Mouse (Mus musculus) ZHBTc4 (cell line): ENCODE measurements at regions not wholly inside any gene's neighbourhood (a gene's known extent, or its start where the extent isn't known, plus 50 kb on each side); places are given as distances from the start of the nearest gene placed in this dataset.

Experiments
- DNase-seq: peaks from one replicate; pipeline ENCODE4 v3.0.0-alpha.2; 2011; ENCODE audit warnings: low read depth, low spot score

DNA sequence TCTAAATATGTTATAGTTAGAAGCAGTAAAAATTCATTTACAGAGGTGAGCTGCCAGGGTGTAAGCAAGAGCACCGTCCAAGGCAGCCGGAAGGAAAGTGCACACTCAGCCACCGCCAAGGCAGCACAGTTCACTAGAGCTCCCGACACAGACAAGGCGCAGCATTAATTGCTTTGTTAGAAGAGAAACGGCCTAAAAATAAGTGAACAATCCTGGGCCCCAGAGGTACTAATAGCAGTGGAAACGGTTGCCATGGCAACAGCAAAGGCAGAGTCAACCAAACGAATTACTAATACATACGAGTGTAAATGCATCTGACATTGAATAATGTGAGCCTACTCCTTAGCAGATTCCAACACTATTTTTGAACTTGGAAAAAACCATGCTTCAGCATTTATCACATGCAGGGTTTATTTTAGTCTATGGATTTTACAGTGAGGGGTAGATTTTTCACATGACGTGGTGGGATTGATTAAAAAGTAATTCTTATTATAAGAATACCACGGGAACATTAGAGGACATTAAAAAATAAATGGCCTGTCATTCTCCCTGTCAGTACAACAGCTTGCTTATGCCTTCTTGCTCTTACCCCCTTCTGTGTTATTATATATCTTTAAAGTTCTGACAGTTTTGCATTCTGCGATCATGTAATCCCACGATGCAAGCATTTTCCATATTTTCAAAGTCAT is 62.5 kb downstream of the Cavin4 start:
- peak; percentile 9 for DNase-seq

DNA sequence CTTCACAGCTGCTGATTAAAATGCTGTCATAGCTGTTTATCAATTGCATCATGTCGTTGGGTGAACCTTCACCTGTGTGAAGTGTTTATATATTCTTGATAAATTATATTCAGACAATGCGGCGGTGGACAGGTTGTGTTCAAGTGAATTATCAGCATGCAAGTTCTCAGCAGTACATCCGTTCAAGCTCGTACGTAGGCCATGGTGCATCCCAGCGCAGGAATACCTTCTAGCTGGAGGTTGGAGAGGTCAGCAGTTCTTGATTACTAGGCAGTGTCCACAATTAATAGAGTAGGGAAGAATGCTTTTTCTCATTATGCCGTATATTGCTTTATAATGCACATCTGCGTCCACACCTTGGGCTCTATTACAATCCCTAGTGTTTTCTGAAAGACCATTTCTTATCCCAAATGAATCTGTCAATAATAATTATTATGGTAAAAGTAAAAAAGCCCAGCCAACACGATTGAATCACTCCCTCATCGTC is 63.1 kb downstream of the Cavin4 start:
- DNase-seq = no peak

DNA sequence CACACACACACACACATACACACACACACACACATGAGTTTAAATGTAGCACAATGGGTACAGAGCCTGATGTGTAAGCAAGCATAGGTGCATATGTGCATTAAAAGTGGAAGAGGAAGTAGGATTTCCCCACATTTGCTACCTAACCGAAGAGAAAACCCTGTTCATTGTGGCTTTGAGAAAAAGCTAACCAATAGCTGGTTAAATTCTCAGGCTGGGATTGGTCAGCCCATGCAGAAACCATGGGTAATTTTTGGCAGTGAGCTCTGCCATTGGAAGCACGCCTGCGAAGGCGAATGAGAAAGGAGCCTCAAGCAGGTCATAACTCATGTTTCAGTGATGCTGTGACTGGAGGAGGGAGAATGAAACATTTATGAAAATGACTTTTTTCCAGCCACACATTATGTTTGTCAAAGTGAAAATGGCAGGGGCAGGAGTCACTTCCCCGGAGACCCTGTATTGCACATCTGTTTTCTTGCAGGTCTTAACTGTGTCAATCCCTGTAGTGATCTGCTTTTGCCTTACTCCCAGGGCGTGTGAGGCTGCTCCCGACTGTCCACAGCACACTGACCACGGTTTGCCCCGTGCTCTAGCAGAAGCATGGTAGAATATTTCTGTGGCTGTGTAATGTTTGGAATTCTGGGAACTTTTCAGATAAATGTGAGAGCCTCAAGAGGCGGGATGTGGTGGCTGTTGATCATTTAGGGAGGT is 71.7 kb downstream of the Cavin4 start:
- DNase-seq = no peak

DNA sequence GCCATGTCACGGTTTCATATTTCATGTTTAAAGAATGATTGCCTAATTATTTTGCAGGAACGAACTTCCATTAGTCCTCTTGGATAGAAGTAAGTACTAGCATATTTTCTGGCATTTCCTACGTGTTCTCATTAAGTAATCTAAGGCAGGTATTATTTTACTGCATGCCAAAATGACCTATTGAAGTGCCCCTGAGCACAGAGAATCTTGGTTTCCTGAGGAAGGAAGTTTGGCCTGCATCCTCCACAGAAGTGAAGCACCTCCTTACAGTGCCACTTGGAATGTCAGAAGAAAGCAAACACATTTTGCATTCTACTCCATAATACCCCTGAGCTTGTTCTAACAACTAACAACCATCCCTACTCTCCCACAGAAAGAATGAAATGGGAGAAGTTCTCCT is 82.9 kb downstream of the Cavin4 start:
- DNase-seq = no peak

DNA sequence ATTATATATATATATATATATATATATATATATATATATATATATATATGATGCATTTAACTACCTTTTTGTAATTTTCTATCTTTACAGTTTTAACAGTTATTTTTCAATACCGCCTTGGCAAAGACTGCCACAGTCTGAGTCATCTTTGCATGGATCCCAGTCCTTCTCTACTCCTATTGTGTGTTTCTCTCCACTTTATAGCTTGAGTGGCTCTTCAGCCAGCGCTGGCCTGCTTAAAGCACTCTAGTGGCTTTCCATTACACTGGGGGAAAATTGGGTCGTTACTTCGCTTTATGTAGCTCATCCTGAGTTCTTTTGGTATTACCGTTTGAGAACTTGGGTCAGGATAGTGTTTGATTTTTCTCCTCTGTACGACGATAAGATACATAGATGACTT is 86.3 kb downstream of the Cavin4 start:
- no peak for DNase-seq

DNA sequence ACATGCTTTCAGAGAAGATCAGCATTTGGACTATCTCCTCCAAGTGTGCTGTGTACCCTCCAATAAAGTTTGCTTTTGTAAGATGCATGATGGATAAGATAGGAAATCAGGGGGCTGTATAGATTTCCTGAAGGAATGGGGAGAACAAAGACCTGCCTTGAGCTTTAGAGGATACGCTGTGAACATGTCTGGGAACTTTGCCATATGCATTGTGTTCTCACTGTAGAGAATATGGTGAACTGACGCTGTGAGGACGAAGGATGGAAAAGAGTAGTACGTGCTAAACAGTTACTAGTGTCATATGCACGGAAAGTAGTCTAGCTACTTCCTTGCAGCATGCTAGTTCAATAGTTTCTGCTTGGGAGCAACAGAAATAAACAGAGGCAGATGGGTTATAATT is 86.8 kb downstream of the Cavin4 start:
- no peak for DNase-seq

DNA sequence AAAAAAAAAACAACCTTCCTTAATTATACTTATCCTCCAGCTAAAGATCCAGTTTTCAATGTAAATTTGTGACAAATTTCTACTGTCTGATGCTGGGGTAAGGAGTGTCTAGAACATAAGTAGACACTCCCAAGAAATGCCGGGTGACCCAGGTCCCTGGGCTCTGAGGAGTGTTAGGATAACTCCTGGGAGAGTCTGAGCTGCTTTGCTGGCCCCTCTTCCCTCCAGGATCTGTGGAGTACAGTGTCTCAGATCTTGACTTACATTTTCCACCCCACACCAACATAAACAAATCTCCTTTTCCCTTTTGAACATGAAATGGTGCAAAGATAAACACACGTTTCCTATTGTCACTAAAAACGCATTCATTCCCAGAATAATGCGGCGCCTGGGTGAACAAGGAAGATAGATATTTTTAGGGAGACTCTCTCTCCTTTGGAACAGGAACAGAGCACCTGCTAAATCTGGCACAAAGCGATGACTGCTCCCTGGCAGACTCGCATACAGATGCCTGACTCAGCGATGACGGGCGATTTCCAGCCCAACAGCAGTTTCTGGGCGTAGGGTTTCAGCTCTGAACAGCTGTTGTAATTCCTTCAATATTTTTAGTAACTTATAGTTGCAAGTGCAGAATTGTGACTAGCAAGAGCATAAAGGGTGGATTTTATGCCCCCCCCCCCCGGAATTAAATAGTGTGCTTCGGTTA is 91.3 kb downstream of the Cavin4 start:
- DNase-seq = no peak

DNA sequence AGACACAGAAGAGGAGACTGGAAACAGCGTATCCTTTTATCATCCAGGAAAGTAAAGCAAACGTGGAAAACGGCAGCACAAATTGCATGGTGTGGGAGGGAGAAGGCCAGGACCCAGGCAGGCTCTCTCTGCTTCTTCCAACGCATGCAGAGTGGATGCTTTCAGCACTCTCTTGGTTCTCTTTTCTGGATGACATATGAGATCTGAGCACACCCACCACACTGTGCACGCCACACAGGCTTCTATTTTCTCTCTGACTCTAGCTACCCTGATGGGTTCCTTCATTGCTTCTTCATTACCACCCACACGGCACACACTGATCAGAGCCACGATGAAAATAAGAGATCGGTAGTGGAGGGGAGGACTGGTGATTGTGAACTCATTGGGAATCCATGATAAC is 97.3 kb downstream of the Cavin4 start:
- DNase-seq = no peak

DNA sequence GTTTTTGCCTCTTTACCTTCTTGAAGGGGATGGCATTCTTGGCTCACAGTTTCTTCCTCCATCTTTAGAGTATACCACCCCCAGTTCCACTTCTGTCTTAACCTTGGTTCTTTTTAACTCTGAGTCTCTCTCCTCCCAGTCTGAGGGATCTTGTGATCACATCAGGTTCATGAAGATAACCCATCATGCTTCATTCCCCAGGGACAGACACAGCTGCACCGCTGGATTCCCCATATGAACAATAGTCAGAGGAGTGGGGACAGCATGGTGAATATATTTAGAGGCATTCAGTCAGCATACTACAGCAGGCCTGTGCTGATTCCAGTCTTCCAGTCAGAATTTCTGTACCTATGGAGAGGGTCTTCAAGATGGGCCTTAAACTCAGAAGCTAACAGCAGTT is 103.1 kb downstream of the Cavin4 start:
- DNase-seq = no peak

DNA sequence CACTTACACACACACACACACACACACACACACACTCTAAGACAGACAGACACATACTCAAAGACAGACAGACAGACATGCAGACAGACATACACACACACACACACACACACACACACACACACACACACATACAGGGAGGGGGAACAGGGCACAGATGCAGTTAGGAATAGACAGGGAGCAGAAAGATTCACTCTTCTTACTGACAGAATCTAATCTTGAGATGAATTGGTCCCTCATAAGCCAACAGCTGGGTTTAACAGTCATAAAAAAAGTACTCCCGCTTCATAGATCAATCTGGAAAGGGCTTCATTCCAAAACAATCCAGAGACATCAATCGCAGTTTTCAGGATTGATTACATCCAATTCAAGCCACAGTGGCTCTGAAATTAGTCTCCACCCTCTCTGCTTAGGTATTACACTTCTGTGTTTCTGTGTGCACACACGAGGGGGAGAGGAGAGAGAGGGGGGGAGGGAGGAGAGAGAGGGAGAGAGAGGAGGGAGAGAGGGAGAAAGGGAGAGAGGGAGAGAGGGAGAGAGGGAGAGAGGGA is 107.2 kb downstream of the Cavin4 start:
- DNase-seq = no peak

DNA sequence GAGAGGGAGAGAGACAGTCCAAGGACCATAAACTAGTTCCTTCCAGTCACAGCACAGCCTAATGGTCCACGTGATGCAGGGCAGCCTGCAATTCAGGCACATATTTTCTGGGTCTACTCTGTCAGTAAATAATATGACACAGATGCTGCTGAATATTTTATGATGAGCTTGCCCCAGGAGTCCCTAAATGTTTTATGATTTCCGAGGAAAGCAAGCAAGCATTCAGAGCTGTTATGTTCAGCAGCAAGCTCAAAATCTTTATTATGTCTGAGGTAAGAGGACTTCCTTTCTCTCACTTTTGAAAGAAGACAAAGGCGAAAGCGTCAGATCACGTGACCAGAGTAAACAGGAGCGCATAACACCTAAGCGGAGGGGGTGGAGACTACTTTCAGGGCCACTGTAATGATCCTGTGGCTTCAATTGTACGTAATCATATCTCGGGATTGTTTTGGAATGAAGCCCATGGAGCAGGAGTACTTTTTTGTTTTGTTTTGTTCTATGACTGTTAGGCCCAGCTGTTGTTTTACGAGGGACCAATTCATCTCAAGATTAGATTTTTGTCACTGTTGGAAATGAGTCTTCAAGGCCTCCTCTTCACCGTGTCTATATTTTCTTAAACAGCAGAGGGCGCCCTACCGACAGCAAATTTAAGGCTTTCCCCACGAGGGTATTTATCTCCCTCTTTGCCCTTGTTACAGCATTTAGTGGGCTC is 107.8 kb downstream of the Cavin4 start:
- DNase-seq = peak; percentile 72

DNA sequence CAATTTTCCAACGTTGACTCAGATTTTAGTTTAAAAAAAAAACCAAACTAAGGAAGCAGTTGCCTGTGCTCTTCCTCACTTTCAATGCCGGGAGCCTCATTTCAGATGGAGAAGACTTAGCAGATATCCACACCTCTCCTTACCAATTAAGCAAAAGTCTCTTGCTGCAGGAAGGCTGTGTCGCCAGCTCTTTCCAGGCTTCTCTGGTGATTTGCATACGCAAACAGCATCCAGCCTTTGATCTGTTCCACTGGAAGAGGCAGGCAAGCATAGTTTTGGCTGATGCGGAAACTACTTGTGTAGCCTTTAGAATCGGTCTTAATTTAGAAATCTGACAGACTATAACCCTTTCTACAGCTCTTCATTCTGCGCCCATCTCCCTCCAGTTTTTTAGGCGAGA is 108.5 kb downstream of the Cavin4 start:
- DNase-seq = peak; percentile 18

DNA sequence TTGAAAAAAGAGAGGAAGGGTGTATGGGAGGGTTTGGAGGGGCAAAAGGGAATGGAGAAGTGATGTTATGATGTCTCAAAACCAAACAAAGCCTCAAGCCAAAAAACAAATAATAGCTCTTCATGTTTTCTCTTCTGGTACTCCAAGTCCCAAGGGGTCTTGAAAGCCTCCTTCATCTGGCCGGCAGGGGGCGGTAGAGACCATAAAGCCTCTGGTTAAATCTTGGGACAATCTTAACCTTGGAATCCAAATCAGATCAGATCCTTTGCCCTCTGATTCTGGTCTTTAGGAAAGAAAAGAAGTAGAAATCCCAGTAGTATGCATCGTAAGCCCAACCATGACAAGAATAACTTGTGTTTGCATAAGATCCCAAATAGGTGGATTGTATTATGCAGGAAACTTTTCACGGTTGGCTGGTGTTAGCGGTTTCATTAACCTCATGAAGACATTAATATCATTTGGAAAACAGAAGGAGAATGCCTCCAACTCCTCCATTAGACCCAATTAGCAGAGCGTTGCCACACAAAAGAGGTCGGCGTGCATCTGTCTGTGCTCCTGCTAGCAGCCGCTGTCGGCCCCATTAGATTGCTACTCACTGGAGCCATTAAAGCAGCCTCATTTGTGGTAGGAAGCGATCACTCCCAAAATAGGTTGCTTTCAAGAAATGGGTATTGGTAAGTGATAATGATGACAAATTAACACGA is 116.0 kb downstream of the Cavin4 start:
- peak; percentile 78 for DNase-seq

DNA sequence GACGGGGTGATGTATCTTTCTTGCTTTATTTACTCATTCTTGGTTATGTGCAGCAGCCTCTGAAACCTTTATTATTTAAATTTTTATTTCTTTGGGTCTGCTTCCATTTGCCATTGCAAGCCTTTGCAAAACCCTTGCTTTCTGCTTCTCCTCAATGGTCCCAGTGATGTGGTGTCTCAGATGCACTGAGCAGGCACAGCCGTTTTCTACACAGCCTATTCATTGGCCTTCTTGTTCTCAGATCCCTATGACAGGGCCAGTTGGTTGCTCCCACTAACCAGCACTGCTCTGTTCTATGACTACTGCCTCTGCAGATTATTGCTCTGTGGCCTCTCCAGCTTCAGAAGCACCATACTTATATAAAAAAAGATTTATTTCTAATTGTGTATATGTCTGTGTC is 116.6 kb downstream of the Cavin4 start:
- no peak for DNase-seq

DNA sequence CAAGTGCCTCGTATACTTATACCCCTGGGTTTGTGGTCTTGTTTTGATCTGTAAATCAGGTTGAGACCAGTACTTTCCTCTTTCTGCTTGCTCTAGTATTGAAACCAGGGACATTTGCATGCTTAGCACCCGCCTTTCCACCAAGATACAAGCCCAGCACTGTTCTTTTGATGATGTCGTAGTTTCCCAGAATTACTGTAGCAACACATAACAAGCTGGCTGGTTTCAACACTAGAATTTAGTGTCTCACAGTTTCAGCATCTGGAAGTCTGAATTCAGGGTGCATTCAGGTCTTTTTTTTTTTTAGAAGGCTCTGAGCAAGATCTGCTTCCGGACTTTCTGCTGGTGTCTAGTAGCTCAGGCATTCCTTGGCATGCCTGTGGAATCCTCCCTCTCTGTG is 117.8 kb downstream of the Cavin4 start:
- DNase-seq = no peak

DNA sequence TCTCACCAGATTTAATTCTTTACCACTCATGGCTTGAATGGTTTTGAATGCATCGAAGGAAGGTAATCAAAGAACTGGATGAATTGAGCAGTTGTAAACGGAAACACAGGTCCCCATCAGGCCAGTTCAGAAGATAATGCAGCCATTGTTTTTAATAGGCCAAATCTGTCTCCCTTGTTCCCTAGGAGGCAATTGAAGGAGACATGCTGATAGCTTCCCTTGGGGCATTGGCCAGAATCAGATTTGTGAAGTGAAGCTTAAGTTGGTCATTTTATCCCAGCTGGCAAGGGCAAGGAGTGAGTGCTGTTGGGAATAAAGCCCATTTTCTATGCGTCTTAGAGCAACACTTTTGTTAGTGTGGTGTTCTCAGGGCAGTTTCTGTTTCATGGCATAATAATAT is 119.4 kb downstream of the Cavin4 start:
- DNase-seq = no peak

DNA sequence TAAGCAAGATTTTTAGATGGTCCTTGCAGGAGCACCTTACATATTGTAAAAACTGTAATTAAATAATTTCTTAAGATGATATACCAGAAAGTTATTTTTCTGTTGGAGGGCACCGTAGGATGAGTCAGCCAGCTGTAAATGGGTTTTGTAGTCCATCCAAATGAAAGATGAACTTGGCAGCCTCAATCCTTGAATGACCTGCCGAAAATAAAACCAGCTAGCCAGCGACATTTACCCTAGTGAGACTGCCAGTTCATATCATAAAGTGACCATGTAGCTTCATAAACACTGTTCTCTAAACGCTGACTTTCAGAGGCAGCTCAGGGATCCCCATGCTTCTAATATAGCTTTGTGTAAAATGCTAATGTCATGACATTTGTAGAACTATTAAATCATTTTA is 127.8 kb downstream of the Cavin4 start:
- DNase-seq = no peak

DNA sequence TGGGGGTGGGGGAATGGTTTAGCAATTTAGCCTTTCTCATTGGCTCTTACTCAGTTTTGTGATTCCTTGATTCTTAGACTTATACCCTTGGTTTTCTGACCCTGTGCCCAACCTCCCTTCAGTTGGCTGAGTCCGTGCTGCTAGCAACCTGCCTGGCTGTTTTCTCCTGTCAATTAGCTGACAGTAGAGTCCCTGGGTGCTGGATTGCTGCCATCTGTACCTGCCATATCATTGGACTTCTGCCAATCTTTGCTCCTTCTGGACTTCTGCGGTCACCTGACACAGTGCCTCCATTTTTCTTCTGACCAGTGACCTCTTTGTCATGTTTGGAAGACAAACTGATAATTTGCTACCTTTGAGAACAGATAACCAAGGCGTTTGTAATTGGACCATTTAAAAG is 140.5 kb downstream of the Cavin4 start:
- DNase-seq = no peak

DNA sequence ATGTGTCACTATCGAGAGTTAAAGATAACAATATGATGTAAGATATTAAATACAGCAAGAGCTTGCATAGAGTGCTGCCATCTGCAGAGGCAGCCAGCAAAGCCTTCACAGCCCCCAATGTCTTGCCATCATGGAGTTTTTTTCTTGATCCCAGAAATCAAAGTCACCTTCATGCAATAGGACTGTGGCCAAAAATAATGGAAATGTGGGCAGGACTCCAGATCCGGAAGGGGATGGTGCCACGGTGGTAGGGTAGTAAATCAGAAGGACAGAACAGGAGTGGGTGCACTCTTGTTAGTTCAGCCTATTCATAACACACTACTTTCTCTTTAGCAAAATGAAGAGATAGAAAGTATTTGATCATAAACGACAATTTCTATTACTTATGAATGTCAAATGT is 145.3 kb downstream of the Cavin4 start:
- no peak for DNase-seq

DNA sequence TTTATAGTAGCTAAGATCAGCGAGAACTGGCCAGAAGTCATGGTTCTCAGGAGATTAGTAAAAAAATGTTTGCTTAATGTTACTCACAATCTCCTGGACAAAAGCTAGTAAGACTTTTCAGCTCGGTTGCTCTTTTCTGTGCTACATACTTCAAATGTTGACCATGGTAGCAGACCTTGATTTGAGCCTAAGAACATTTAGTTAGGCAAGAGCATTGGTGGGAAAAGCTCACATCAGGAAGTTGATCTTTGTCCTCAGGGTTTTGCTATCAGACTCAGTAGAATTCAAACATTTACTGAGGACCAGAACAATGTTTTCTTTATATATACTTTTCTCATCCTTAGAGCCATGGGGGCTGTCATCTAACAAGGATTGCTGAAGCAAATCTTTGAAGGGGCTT is 170.4 kb downstream of the Cavin4 start:
- no peak for DNase-seq

DNA sequence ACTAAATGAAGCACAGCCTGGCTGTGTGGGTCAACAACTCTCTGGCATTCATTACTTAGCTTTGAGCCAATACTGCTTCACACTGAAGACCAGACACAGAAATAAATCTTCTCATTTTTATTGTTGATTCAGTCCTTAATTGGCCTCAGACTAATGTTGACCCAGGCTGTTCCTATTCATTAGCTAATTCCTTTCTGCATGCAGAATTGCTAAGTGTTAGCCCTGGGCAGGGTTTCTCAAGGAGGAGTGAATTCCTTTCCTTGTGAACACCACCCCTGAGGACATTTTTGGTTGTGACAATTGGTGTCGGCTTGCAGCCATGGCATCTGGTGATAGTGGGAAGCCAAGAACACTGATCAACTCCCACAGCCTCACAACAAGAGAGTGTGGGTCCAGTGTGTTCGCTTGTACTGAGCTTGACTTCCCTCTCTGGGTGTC is 179.5 kb downstream of the Cavin4 start:
- no peak for DNase-seq
